Mouse (Mus musculus): Measurements from ENCODE around the gene Hist1h3e. TPM values are rescaled to one million over a fixed set of nuclear protein-coding genes. Genes with fewer than 3 reads are reported as not detected.

Hist1h3e gene
- polyA plus RNA-seq, 1 experiment from 2014 or later = 0.85 TPM

Small RNA genes lying within 50 kb of the gene (microRNA-seq; reads per million reads assigned to microRNA genes)
- gene Gm44297 = not detected
- gene Gm44359 = not detected
- not detected for gene Gm44394
- gene n-TStga1 = 0.83 reads per million

Other genes starting within 250 kb of the Hist1h3e start
- 46.2 and 48.2 TPM in 2 replicates for gene Zfp322a, start 193.2 kb downstream of the Hist1h3e start, polyA plus RNA-seq (2015; fragmentation: Nextera tagmentation; extraction: Ambion mirVana)
- gene Abt1, start 138.5 kb downstream of the Hist1h3e start, polyA plus RNA-seq (2015; fragmentation: Nextera tagmentation; extraction: Ambion mirVana) = 9.8 and 10.1 TPM in 2 replicates
- 0.09 and 0.20 TPM in 2 replicates for gene Btn1a1, start 96.5 kb downstream of the Hist1h3e start, polyA plus RNA-seq (2015; fragmentation: Nextera tagmentation; extraction: Ambion mirVana)
- gene Btn2a2, start 73.5 kb downstream of the Hist1h3e start, polyA plus RNA-seq (2015; fragmentation: Nextera tagmentation; extraction: Ambion mirVana) = 0.14 TPM in 1 of 2 replicates, not detected in the other
- gene Hist1h4h, start 31.3 kb downstream of the Hist1h3e start, polyA plus RNA-seq (2015; fragmentation: Nextera tagmentation; extraction: Ambion mirVana) = 2.6 and 2.7 TPM in 2 replicates
- gene Hist1h2af, start 28.5 kb downstream of the Hist1h3e start, polyA plus RNA-seq (2015; fragmentation: Nextera tagmentation; extraction: Ambion mirVana) = not detected in 2 replicates
- gene Hist1h3g, start 26.9 kb downstream of the Hist1h3e start, polyA plus RNA-seq (2015; fragmentation: Nextera tagmentation; extraction: Ambion mirVana) = 0.66 TPM in 1 of 2 replicates, not detected in the other
- gene Hist1h2bh, start 19.0 kb downstream of the Hist1h3e start, polyA plus RNA-seq (2015; fragmentation: Nextera tagmentation; extraction: Ambion mirVana) = 0.16 and 0.29 TPM in 2 replicates
- not detected in 2 replicates for gene Hist1h3f, start 18.3 kb downstream of the Hist1h3e start, polyA plus RNA-seq (2015; fragmentation: Nextera tagmentation; extraction: Ambion mirVana)
- 0.59 TPM in 1 of 2 replicates, not detected in the other for gene Hist1h4f, start 10.7 kb downstream of the Hist1h3e start, polyA plus RNA-seq (2015; fragmentation: Nextera tagmentation; extraction: Ambion mirVana)
- 0.07 and 0.10 TPM in 2 replicates for gene Hist1h1d, start 9.1 kb downstream of the Hist1h3e start, polyA plus RNA-seq (2015; fragmentation: Nextera tagmentation; extraction: Ambion mirVana)
- gene Hist1h2ae, start 8.9 kb upstream of the Hist1h3e start, polyA plus RNA-seq (2015; fragmentation: Nextera tagmentation; extraction: Ambion mirVana) = 9.4 and 14.5 TPM in 2 replicates
- gene Hist1h2bg, start 9.0 kb upstream of the Hist1h3e start, polyA plus RNA-seq (2015; fragmentation: Nextera tagmentation; extraction: Ambion mirVana) = 0.79 and 1.4 TPM in 2 replicates
- gene Hist1h2bf, start 11.8 kb upstream of the Hist1h3e start, polyA plus RNA-seq (2015; fragmentation: Nextera tagmentation; extraction: Ambion mirVana) = 0.44 and 0.67 TPM in 2 replicates
- 0.57 and 1.3 TPM in 2 replicates for gene Hist1h2ad, start 12.0 kb upstream of the Hist1h3e start, polyA plus RNA-seq (2015; fragmentation: Nextera tagmentation; extraction: Ambion mirVana)
- 0.85 and 1.3 TPM in 2 replicates for gene Hist1h3d, start 13.4 kb upstream of the Hist1h3e start, polyA plus RNA-seq (2015; fragmentation: Nextera tagmentation; extraction: Ambion mirVana)
- gene Hist1h4d, start 19.2 kb upstream of the Hist1h3e start, polyA plus RNA-seq (2015; fragmentation: Nextera tagmentation; extraction: Ambion mirVana) = 27.6 and 30.0 TPM in 2 replicates
- 1.0 and 1.1 TPM in 2 replicates for gene Hist1h2be, start 58.8 kb upstream of the Hist1h3e start, polyA plus RNA-seq (2015; fragmentation: Nextera tagmentation; extraction: Ambion mirVana)
- gene Hist1h1e, start 60.2 kb upstream of the Hist1h3e start, polyA plus RNA-seq (2015; fragmentation: Nextera tagmentation; extraction: Ambion mirVana) = 4.0 and 5.0 TPM in 2 replicates
- gene Hist1h2ac, start 121.6 kb upstream of the Hist1h3e start, polyA plus RNA-seq (2015; fragmentation: Nextera tagmentation; extraction: Ambion mirVana) = 0.26 and 0.30 TPM in 2 replicates
- 20.4 and 24.8 TPM in 2 replicates for gene Hist1h2bc, start 121.8 kb upstream of the Hist1h3e start, polyA plus RNA-seq (2015; fragmentation: Nextera tagmentation; extraction: Ambion mirVana)
- not detected in 2 replicates for gene Hist1h1t, start 133.4 kb upstream of the Hist1h3e start, polyA plus RNA-seq (2015; fragmentation: Nextera tagmentation; extraction: Ambion mirVana)
- 2.0 and 2.5 TPM in 2 replicates for gene Hist1h4c, start 136.1 kb upstream of the Hist1h3e start, polyA plus RNA-seq (2015; fragmentation: Nextera tagmentation; extraction: Ambion mirVana)
- 5.4 and 6.7 TPM in 2 replicates for gene Hfe, start 148.5 kb upstream of the Hist1h3e start, polyA plus RNA-seq (2015; fragmentation: Nextera tagmentation; extraction: Ambion mirVana)
- 8.6 and 10.8 TPM in 2 replicates for gene Hist1h1c, start 176.4 kb upstream of the Hist1h3e start, polyA plus RNA-seq (2015; fragmentation: Nextera tagmentation; extraction: Ambion mirVana)
- gene Hist1h3c, start 183.2 kb upstream of the Hist1h3e start, polyA plus RNA-seq (2015; fragmentation: Nextera tagmentation; extraction: Ambion mirVana) = 0.70 and 1.2 TPM in 2 replicates
- gene Hist1h2bb, start 184.4 kb upstream of the Hist1h3e start, polyA plus RNA-seq (2015; fragmentation: Nextera tagmentation; extraction: Ambion mirVana) = 0.49 and 0.66 TPM in 2 replicates
- 3.7 and 6.8 TPM in 2 replicates for gene Hist1h2ab, start 188.8 kb upstream of the Hist1h3e start, polyA plus RNA-seq (2015; fragmentation: Nextera tagmentation; extraction: Ambion mirVana)
- gene Hist1h3b, start 189.9 kb upstream of the Hist1h3e start, polyA plus RNA-seq (2015; fragmentation: Nextera tagmentation; extraction: Ambion mirVana) = 1.7 and 2.7 TPM in 2 replicates
- 1.1 TPM in 1 of 2 replicates, not detected in the other for gene Hist1h4b, start 194.6 kb upstream of the Hist1h3e start, polyA plus RNA-seq (2015; fragmentation: Nextera tagmentation; extraction: Ambion mirVana)
- not detected in 2 replicates for gene Hist1h4a, start 198.9 kb upstream of the Hist1h3e start, polyA plus RNA-seq (2015; fragmentation: Nextera tagmentation; extraction: Ambion mirVana)
- 0.89 and 1.2 TPM in 2 replicates for gene Hist1h3a, start 200.0 kb upstream of the Hist1h3e start, polyA plus RNA-seq (2015; fragmentation: Nextera tagmentation; extraction: Ambion mirVana)
- gene Hist1h1a, start 201.3 kb upstream of the Hist1h3e start, polyA plus RNA-seq (2015; fragmentation: Nextera tagmentation; extraction: Ambion mirVana) = 0.44 TPM in 1 of 2 replicates, not detected in the other
- 0.07 TPM in 1 of 2 replicates, not detected in the other for gene Trim38, start 207.5 kb upstream of the Hist1h3e start, polyA plus RNA-seq (2015; fragmentation: Nextera tagmentation; extraction: Ambion mirVana)
- not detected in 2 replicates for gene Slc17a2, start 244.6 kb upstream of the Hist1h3e start, polyA plus RNA-seq (2015; fragmentation: Nextera tagmentation; extraction: Ambion mirVana)

Measured in hindbrain, embryonic 16.5 days (tissue).